Mouse (Mus musculus) liver, embryonic 12.5 days (tissue): Measurements from ENCODE around the gene Map3k1. TPM values are rescaled to one million over a fixed set of nuclear protein-coding genes. Genes with fewer than 3 reads are reported as not detected.

ENCODE experiments used
- ATAC-seq: fragments of 200-750 bp; cut with Nextera tagmentation; 2 replicates; pipeline ENCODE4 v1.8.0; 2017; ENCODE audit warnings: moderate number of reproducible peaks, mild to moderate bottlenecking, moderate library complexity
- H3K27ac ChIP-seq: fragments of 300-500 bp; sonication (generic); 2 replicates; pipeline ENCODE4 v1.5.1; 2016; ENCODE audit warnings: mild to moderate bottlenecking
- H3K27me3 ChIP-seq: fragments of 300-500 bp; sonication (generic); replicated peaks from 2 replicates; pipeline ENCODE4 v1.6.1; 2016; ENCODE audit warnings: mild to moderate bottlenecking, moderate library complexity
- H3K36me3 ChIP-seq: fragments of 300-500 bp; sonication (generic); 2 replicates; pipeline ENCODE4 v1.6.1; 2016; ENCODE audit warnings: mild to moderate bottlenecking, moderate library complexity
- H3K4me1 ChIP-seq: fragments of 300-500 bp; sonication (generic); 2 replicates; pipeline ENCODE4 v1.6.1; 2016
- H3K4me2 ChIP-seq: fragments of 300-500 bp; sonication (generic); 2 replicates; pipeline ENCODE4 v1.6.1; 2016; ENCODE audit warnings: mild to moderate bottlenecking, moderate library complexity
- H3K4me3 ChIP-seq: fragments of 300-500 bp; sonication (generic); 2 replicates; pipeline ENCODE4 v1.5.1; 2016; ENCODE audit warnings: mild to moderate bottlenecking, moderate library complexity
- H3K9ac ChIP-seq: fragments of 300-500 bp; sonication (generic); 2 replicates; pipeline ENCODE4 v1.6.1; 2016; ENCODE audit warnings: mild to moderate bottlenecking, moderate library complexity
- H3K9me3 ChIP-seq: fragments of 300-500 bp; sonication (generic); replicated peaks from 2 replicates; pipeline ENCODE4 v1.6.1; 2016; ENCODE audit warnings: mild to moderate bottlenecking, moderate library complexity
- WGBS: fragments of 180-500 bp; shearing (Covaris S2); methylation state at CpG from one replicate; pipeline ENCODE4 v1.1.7; 2016; ENCODE audit not compliant: insufficient replicate concordance; 5-methylcytosine and 5-hydroxymethylcytosine counted together
- polyA plus RNA-seq: library from polyadenylated mRNA; unstranded; fragments of >200 nt; fragmentation: Nextera tagmentation; extraction: Ambion mirVana; gene quantifications from 2 replicates; pipeline ENCODE4 v1.2.1, GENCODE M21; 2016

Gene Map3k1
- polyA plus RNA-seq, 1 experiment from 2014 or later: 17.0 TPM

DNA sequence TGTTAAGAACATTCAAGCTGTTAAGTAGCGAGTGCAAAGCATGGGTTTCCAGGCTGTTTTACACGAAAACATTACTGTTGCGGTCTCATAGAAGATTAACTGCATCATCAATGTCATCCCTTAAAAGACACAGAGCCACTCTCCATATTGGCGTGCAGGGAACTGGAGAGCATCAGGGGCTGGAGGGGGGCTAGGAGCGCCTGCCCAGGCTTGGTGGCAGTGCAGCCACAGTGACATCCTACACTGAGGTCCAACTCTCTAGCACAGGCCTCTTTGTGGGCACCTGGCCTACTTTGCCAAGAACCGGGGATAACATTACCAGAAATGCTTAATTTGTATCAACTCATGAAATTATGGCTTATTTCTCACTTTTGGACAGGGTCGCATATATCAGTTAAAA is 22.2 kb downstream of the Map3k1 start:
- Histone ChIP-seq H3K36me3 (peaks cover 21% of the 10 kb centered on the region), H3K4me1 (peaks cover 48% of the 10 kb centered on the region), H3K9ac (no peak overlapping the region), H3K27me3 (no peaks in the 10 kb centered on the region), H3K27ac (no peak overlapping the region), H3K4me3 (no peak overlapping the region), H3K9me3 (no peaks in the 10 kb centered on the region), H3K4me2 (no peak overlapping the region)
- WGBS: 89% methylated on average over 7 of the region's 7 CpGs
- no peak for ATAC-seq

DNA sequence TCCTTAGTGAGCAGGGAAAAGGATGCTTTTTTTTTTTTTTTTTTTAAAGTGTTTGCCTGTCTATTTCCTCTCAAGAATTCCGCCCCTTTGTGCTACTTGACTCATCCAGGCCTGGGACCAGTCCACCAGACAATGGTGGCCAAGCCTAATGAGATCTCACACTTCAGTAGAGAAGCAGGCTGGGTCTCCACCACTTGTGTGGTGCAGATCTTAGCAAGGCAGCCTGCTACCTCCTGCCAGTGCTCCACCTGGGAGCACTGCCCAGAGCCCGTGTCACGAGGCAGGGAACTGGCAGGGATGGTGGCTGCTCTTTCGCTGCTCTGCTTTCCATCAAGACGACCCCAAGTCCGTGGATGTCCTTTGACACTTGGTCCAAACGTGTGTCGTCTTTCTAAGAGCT is 25.3 kb downstream of the Map3k1 start:
- no peaks in the 10 kb centered on the region for H3K9me3 ChIP-seq
- H3K4me1 ChIP-seq: peaks cover 41% of the 10 kb centered on the region
- no peak overlapping the region for H3K4me3 ChIP-seq
- no peak overlapping the region for H3K9ac ChIP-seq
- no peaks in the 10 kb centered on the region for H3K27me3 ChIP-seq
- no peak overlapping the region for H3K4me2 ChIP-seq
- peaks cover 21% of the 10 kb centered on the region for H3K36me3 ChIP-seq
- ATAC-seq: no peak
- no peak overlapping the region for H3K27ac ChIP-seq
- 82% methylated on average over 8 of the region's 8 CpGs for WGBS

GRCm38 (mm10) chr13:111779471-111779870 is 29.3 kb downstream of the Map3k1 start:
- peak overlapping the region; percentile 49; the same call in 1 of the 2 replicates for H3K4me2 ChIP-seq
- peak; percentile 14; the same call in 1 of the 2 replicates for ATAC-seq
- peaks cover 52% of the 10 kb centered on the region for H3K4me1 ChIP-seq
- no peak overlapping the region for H3K9ac ChIP-seq
- H3K36me3 ChIP-seq: peaks cover 43% of the 10 kb centered on the region
- no peak overlapping the region for H3K4me3 ChIP-seq
- WGBS: 59% methylated on average over 5 of the region's 5 CpGs
- no peaks in the 10 kb centered on the region for H3K9me3 ChIP-seq
- 0 out of 2 replicates have a peak overlapping the region, but pooled peaks have one; percentile 17 for H3K27ac ChIP-seq
- H3K27me3 ChIP-seq: no peaks in the 10 kb centered on the region

GRCm38 (mm10) chr13:111778606-111779005 is 30.2 kb downstream of the Map3k1 start:
- H3K4me2 ChIP-seq: peak overlapping the region; percentile 49
- H3K4me3 ChIP-seq: no peak overlapping the region
- no peak for ATAC-seq
- H3K9me3 ChIP-seq: no peaks in the 10 kb centered on the region
- no peaks in the 10 kb centered on the region for H3K27me3 ChIP-seq
- H3K36me3 ChIP-seq: peaks cover 45% of the 10 kb centered on the region
- H3K27ac ChIP-seq: peak overlapping the region; percentile 31; the same call in 1 of the 2 replicates
- 22% methylated on average over 6 of the region's 6 CpGs for WGBS
- peaks cover 52% of the 10 kb centered on the region for H3K4me1 ChIP-seq
- peak overlapping the region; percentile 47 for H3K9ac ChIP-seq

GRCm38 (mm10) chr13:111777865-111778264 is 30.9 kb downstream of the Map3k1 start:
- ATAC-seq: peak; percentile 85
- Histone ChIP-seq H3K36me3 (peaks cover 51% of the 10 kb centered on the region), H3K9me3 (no peaks in the 10 kb centered on the region), H3K4me3 (no peak overlapping the region), H3K27me3 (no peaks in the 10 kb centered on the region), H3K4me2 (peak overlapping the region; percentile 33), H3K4me1 (peaks cover 50% of the 10 kb centered on the region), H3K27ac (peak overlapping the region; percentile 64), H3K9ac (peak overlapping the region; percentile 17; the same call in 1 of the 2 replicates)
- WGBS: 29% methylated on average over 10 of the region's 10 CpGs

- no peaks in the 10 kb centered on the region for H3K27me3 ChIP-seq
- no peaks in the 10 kb centered on the region for H3K9me3 ChIP-seq
- 56% methylated on average over 7 of the region's 7 CpGs for WGBS
- no peak overlapping the region for H3K4me3 ChIP-seq
- H3K27ac ChIP-seq: peak overlapping the region; percentile 64; the same call in 1 of the 2 replicates
- no peak for ATAC-seq
- peak overlapping the region; percentile 33; the same call in 1 of the 2 replicates for H3K4me2 ChIP-seq
- H3K4me1 ChIP-seq: peaks cover 45% of the 10 kb centered on the region
- H3K36me3 ChIP-seq: peaks cover 50% of the 10 kb centered on the region
- no peak overlapping the region for H3K9ac ChIP-seq
These were observed 31.6 kb downstream of the Map3k1 start for GRCm38 (mm10) chr13:111777179-111777578.

GRCm38 (mm10) chr13:111772075-111772474 is 36.7 kb downstream of the Map3k1 start:
- Histone ChIP-seq H3K4me1 (peaks cover 9% of the 10 kb centered on the region), H3K36me3 (peaks cover 92% of the 10 kb centered on the region), H3K9me3 (no peaks in the 10 kb centered on the region), H3K27ac (no peak overlapping the region), H3K27me3 (no peaks in the 10 kb centered on the region), H3K4me2 (no peak overlapping the region), H3K4me3 (no peak overlapping the region), H3K9ac (no peak overlapping the region)
- WGBS: 90% methylated on average over 8 of the region's 8 CpGs
- ATAC-seq: no peak

DNA sequence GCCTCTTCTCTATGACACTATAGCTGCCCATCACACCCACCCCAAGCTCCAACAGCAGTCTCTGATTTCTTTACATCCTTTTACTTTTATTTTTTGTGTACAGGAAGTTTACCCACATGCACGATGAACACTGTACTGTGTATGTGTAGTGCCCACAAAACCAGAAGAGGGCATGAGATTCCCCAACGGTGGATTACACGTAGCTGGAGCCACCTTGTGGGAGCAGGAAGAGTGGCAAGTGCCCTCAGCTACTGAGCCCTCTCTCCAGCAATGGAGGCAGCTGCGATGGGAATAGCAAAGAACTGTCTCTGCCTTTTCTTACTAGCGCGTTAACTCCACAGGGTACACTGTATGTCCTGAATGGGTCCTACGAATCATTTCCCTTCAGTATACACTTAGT is 37.6 kb downstream of the Map3k1 start:
- H3K9me3 ChIP-seq: no peaks in the 10 kb centered on the region
- no peak overlapping the region for H3K4me3 ChIP-seq
- no peak for ATAC-seq
- H3K9ac ChIP-seq: no peak overlapping the region
- peaks cover 97% of the 10 kb centered on the region for H3K36me3 ChIP-seq
- H3K27ac ChIP-seq: no peak overlapping the region
- no peaks in the 10 kb centered on the region for H3K27me3 ChIP-seq
- WGBS: 58% methylated on average over 7 of the region's 7 CpGs
- H3K4me1 ChIP-seq: 0 out of 2 replicates have a peak, but pooled peaks cover 2% of the 10 kb centered on the region
- H3K4me2 ChIP-seq: no peak overlapping the region

GRCm38 (mm10) chr13:111770776-111771175 is 38.0 kb downstream of the Map3k1 start:
- Histone ChIP-seq H3K9ac (no peak overlapping the region), H3K36me3 (peaks cover 97% of the 10 kb centered on the region), H3K4me3 (no peak overlapping the region), H3K27ac (no peak overlapping the region), H3K27me3 (no peaks in the 10 kb centered on the region), H3K9me3 (no peaks in the 10 kb centered on the region), H3K4me1 (0 out of 2 replicates have a peak, but pooled peaks cover 2% of the 10 kb centered on the region), H3K4me2 (no peak overlapping the region)
- ATAC-seq: no peak
- 87% methylated on average over 9 of the region's 9 CpGs for WGBS

- Histone ChIP-seq H3K4me3 (no peak overlapping the region), H3K27me3 (no peaks in the 10 kb centered on the region), H3K36me3 (peaks cover 97% of the 10 kb centered on the region), H3K4me2 (no peak overlapping the region), H3K4me1 (no peaks in the 10 kb centered on the region), H3K9ac (no peak overlapping the region), H3K27ac (no peak overlapping the region), H3K9me3 (no peaks in the 10 kb centered on the region)
- WGBS: 78% methylated on average over 12 of the region's 12 CpGs
- no peak for ATAC-seq
These were observed 46.3 kb downstream of the Map3k1 start for GRCm38 (mm10) chr13:111762526-111762925.

DNA sequence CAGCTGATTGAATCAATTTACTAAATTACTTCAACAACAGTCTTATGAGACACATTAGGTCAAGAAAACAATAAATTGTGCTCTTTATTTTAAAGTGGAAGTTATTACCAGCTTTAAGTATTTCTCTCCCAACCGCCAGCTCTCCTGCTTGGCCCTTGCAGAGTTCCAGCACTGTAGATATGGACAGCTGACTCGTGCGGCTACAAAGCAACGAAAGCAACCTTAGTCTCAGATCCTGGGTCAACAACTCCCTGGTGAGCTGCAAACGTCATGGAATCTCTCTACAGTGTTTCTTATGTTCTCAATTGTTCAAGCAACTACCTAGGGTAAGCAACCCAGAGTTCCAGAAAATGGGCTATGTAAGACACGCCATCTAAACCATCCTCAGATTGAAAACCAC is 51.8 kb downstream of the Map3k1 start:
- no peak overlapping the region for H3K27ac ChIP-seq
- peaks cover 99% of the 10 kb centered on the region for H3K36me3 ChIP-seq
- no peak overlapping the region for H3K4me3 ChIP-seq
- no peaks in the 10 kb centered on the region for H3K9me3 ChIP-seq
- no peaks in the 10 kb centered on the region for H3K27me3 ChIP-seq
- H3K4me1 ChIP-seq: no peaks in the 10 kb centered on the region
- H3K4me2 ChIP-seq: no peak overlapping the region
- ATAC-seq: no peak
- no peak overlapping the region for H3K9ac ChIP-seq
- WGBS: 91% methylated on average over 6 of the region's 6 CpGs

DNA sequence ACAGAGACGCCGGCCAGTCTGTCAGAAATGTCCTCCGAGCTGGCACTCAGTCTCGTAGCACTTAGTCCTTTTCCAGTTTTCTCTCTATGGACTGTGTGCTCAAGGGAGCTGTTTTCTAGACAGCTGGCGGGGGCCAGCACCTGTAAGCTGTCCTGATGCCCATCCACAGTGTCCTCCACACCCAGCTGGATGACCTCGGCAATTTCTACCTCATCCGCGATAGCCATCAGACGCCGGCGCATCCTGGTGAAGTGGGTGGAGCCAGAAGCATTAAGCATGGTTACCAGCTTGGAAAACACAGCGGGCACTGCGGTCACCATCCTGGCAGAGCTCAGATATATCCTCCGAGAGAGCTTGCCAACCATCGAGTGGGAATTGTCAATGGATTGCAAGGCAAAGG is 52.9 kb downstream of the Map3k1 start:
- WGBS: 94% methylated on average over 15 of the region's 15 CpGs
- no peak for ATAC-seq

DNA sequence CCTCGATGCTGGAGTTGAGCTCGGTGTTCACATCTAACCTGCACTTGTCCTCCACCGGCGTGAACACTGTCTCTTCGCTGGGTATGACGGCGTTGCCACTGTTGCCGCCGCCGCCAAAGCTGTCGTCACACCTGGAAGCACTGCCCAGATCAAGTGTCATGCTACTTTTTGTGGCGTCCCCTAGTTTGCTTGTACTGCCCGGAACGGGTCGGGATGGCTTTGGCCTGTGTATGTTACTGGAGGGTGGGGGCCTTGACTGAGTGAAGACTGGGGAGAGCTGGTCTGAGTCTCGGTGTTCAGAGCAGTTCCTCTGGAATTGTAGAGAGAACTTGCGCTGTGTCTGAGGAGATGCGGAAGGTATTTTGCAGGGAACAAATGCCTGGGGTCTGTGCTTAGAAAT is 53.4 kb downstream of the Map3k1 start:
- Histone ChIP-seq H3K36me3 (peaks cover 99% of the 10 kb centered on the region), H3K4me3 (no peak overlapping the region), H3K4me1 (no peaks in the 10 kb centered on the region), H3K9ac (no peak overlapping the region), H3K27ac (no peak overlapping the region), H3K4me2 (no peak overlapping the region), H3K9me3 (no peaks in the 10 kb centered on the region), H3K27me3 (no peaks in the 10 kb centered on the region)
- no peak for ATAC-seq
- WGBS: 95% methylated on average over 18 of the region's 18 CpGs

More for the DNA sequence above, 52.9 kb downstream of the Map3k1 start:
- Histone ChIP-seq H3K9ac (no peak overlapping the region), H3K4me3 (no peak overlapping the region), H3K27ac (no peak overlapping the region), H3K36me3 (peaks cover 99% of the 10 kb centered on the region), H3K27me3 (no peaks in the 10 kb centered on the region), H3K4me2 (no peak overlapping the region), H3K9me3 (no peaks in the 10 kb centered on the region), H3K4me1 (no peaks in the 10 kb centered on the region)
